Mouse (Mus musculus) erythroblast, embryonic 14.5 days (primary cell): ENCODE measurements around the gene Tead3. TPM values are rescaled to one million over a fixed set of nuclear protein-coding genes. Genes with fewer than 3 reads are reported as not detected.
"Not testable (repeated sequence)": the region's sequence is repeated elsewhere in the genome, so short reads cannot be mapped to it uniquely, and the experiment has no call there.

Source experiments
- H3K27me3 ChIP-seq: 2 replicates; pipeline ENCODE4 v1.6.1; 2012; ENCODE audit warnings: inconsistent platforms; ENCODE audit not compliant: control insufficient read depth
- H3K36me3 ChIP-seq: 2 replicates; pipeline ENCODE4 v1.6.1; 2012; ENCODE audit warnings: mild to moderate bottlenecking, inconsistent platforms; ENCODE audit not compliant: control insufficient read depth
- H3K4me1 ChIP-seq: 2 replicates; pipeline ENCODE4 v1.6.1; 2012; ENCODE audit warnings: inconsistent platforms; ENCODE audit not compliant: control insufficient read depth
- H3K4me3 ChIP-seq: replicated peaks from 2 replicates; pipeline ENCODE3; 2012; ENCODE audit warnings: moderate library complexity, mild to moderate bottlenecking, inconsistent platforms
- H3K9me3 ChIP-seq: 2 replicates; pipeline ENCODE4 v1.6.1; 2012; ENCODE audit warnings: low read length, inconsistent platforms, mixed read lengths; ENCODE audit not compliant: control insufficient read depth
- GATA1 ChIP-seq: IDR thresholded peaks from 2 replicates; pipeline ENCODE4 v1.6.1; 2012; ENCODE audit warnings: low read length, inconsistent platforms, mixed read lengths
- TAL1 ChIP-seq: IDR thresholded peaks from 3 replicates; pipeline ENCODE4 v1.6.1; 2012; ENCODE audit warnings: low read length, inconsistent platforms, mixed read lengths
- polyA plus RNA-seq: library from polyadenylated mRNA; stranded (reverse); fragments of >175 nt; gene quantifications from 2 replicates; pipeline ENCODE4 v1.2.3, GENCODE M21; 2012

The Tead3 gene
- polyA plus RNA-seq, 1 experiment, result 0.22 TPM

- H3K36me3 ChIP-seq, result peaks cover 74% of the 10 kb centered on the region
- H3K9me3 ChIP-seq, result peaks cover 6% of the 10 kb centered on the region
- peaks cover 14% of the 10 kb centered on the region for H3K27me3 ChIP-seq
- peaks cover 55% of the 10 kb centered on the region for H3K4me1 ChIP-seq
- H3K4me3 ChIP-seq, result peak overlapping the region; percentile 97
- TF ChIP-seq GATA1 (no peak), TAL1 (no peak)
Observed at GRCm38 (mm10) chr17:28328946-28329345, 21.7 kb downstream of the Tead3 start.

GRCm38 (mm10) chr17:28328366-28328928, 22.2 kb downstream of the Tead3 start, which contains the start of gene Rpl10a:
Rpl10a (plus strand) TSS chr17:28328471.
- Histone ChIP-seq H3K4me1 (peaks cover 51% of the 10 kb centered on the region), H3K36me3 (peaks cover 75% of the 10 kb centered on the region)

GRCm38 (mm10) chr17:28327673-28328325, 22.8 kb downstream of the Tead3 start:
- Histone ChIP-seq H3K9me3 (peaks cover 6% of the 10 kb centered on the region), H3K36me3 (peaks cover 69% of the 10 kb centered on the region), H3K27me3 (peaks cover 5% of the 10 kb centered on the region), H3K4me1 (peaks cover 45% of the 10 kb centered on the region), H3K4me3 (peak overlapping the region; percentile 97)
- TF ChIP-seq TAL1 (no peak), GATA1 (no peak)

More at GRCm38 (mm10) chr17:28328366-28328928, 22.2 kb downstream of the Tead3 start, which contains the start of gene Rpl10a:
- Histone ChIP-seq H3K27me3 (peaks cover 10% of the 10 kb centered on the region), H3K9me3 (peaks cover 6% of the 10 kb centered on the region), H3K4me3 (peak within 1 kb of the TSS; percentile 97)
- peak; percentile 91 for TF ChIP-seq GATA1
- no peak for TF ChIP-seq TAL1

- TF ChIP-seq TAL1 (no peak), GATA1 (no peak)
- Histone ChIP-seq H3K4me3 (no peak overlapping the region), H3K9me3 (peaks cover 6% of the 10 kb centered on the region), H3K27me3 (no peaks in the 10 kb centered on the region), H3K36me3 (peaks cover 69% of the 10 kb centered on the region), H3K4me1 (peaks cover 38% of the 10 kb centered on the region)
Observed at GRCm38 (mm10) chr17:28326951-28327350, 23.7 kb downstream of the Tead3 start.

- no peak overlapping the region for H3K4me3 ChIP-seq
- TF ChIP-seq TAL1 (no peak), GATA1 (no peak)
- peaks cover 31% of the 10 kb centered on the region for H3K4me1 ChIP-seq
- H3K36me3 ChIP-seq, result peaks cover 70% of the 10 kb centered on the region
- H3K27me3 ChIP-seq, result no peaks in the 10 kb centered on the region
- peaks cover 6% of the 10 kb centered on the region for H3K9me3 ChIP-seq
Observed at GRCm38 (mm10) chr17:28325751-28326150, 24.9 kb downstream of the Tead3 start.

- Histone ChIP-seq H3K36me3 (peaks cover 63% of the 10 kb centered on the region), H3K4me1 (peaks cover 20% of the 10 kb centered on the region)
- H3K9me3 ChIP-seq, H3K4me3 ChIP-seq, H3K27me3 ChIP-seq: not testable (repeated sequence)
Observed at GRCm38 (mm10) chr17:28324416-28324815, 26.2 kb downstream of the Tead3 start.

- Histone ChIP-seq H3K27me3 (no peaks in the 10 kb centered on the region), H3K9me3 (peaks cover 6% of the 10 kb centered on the region), H3K4me1 (peaks cover 14% of the 10 kb centered on the region), H3K4me3 (no peak overlapping the region), H3K36me3 (peaks cover 63% of the 10 kb centered on the region)
- TF ChIP-seq TAL1 (no peak), GATA1 (no peak)
Observed at GRCm38 (mm10) chr17:28323786-28324185, 26.8 kb downstream of the Tead3 start.

- Histone ChIP-seq H3K4me1 (peaks cover 18% of the 10 kb centered on the region), H3K4me3 (no peak overlapping the region), H3K36me3 (peaks cover 78% of the 10 kb centered on the region), H3K27me3 (no peaks in the 10 kb centered on the region), H3K9me3 (peaks cover 6% of the 10 kb centered on the region)
- TF ChIP-seq TAL1, result no peak
- TF ChIP-seq GATA1, result no peak
Observed at GRCm38 (mm10) chr17:28321700-28322099, 28.9 kb downstream of the Tead3 start.

GRCm38 (mm10) chr17:28317725-28318124, 32.9 kb downstream of the Tead3 start:
- Histone ChIP-seq H3K36me3 (peaks cover 66% of the 10 kb centered on the region), H3K27me3 (no peaks in the 10 kb centered on the region), H3K9me3 (no peaks in the 10 kb centered on the region), H3K4me3 (no peak overlapping the region), H3K4me1 (peaks cover 50% of the 10 kb centered on the region)
- TF ChIP-seq TAL1 (no peak), GATA1 (no peak)

- Histone ChIP-seq H3K27me3 (no peaks in the 10 kb centered on the region), H3K4me3 (no peak overlapping the region), H3K4me1 (peaks cover 56% of the 10 kb centered on the region), H3K9me3 (no peaks in the 10 kb centered on the region), H3K36me3 (peaks cover 60% of the 10 kb centered on the region)
- TF ChIP-seq GATA1 (no peak), TAL1 (no peak)
Observed at GRCm38 (mm10) chr17:28317091-28317490, 33.5 kb downstream of the Tead3 start.
